ENCODE assay signal across 24 mouse cellular contexts in genomic region chr8:83181851-83182482, GRCm38 (mm10). TPM values are rescaled to one million over a fixed set of nuclear protein-coding genes. Genes with fewer than 3 reads are reported as not detected.
DNase-seq lines count a peak whose midpoint lies in the region; ATAC-seq lines count a peak whose summit lies in the region.
"Had no signal": no experiment of that assay in that cellular context is flagged by ENCODE, and none has a peak within 500 bp of the region (broad histone marks: within the 10 kb centered on the region; RNA-seq: fewer than 3 reads in every experiment).

No protein-coding gene starts in this region.

- 69% methylated on average over 6 of the region's 6 CpGs for WGBS in kidney, embryonic 15.5 days
- WGBS in midbrain, embryonic 13.5 days, result 74% methylated on average over 6 of the region's 6 CpGs
- 69% methylated on average over 6 of the region's 6 CpGs for WGBS in midbrain, embryonic 16.5 days
- WGBS in hindbrain, embryonic 12.5 days, result 75% methylated on average over 6 of the region's 6 CpGs
- WGBS in stomach, embryonic 14.5 days, result 23% methylated on average over 6 of the region's 6 CpGs
- WGBS in heart, embryonic 12.5 days, result 79% methylated on average over 6 of the region's 6 CpGs

- H3K27ac ChIP-seq in kidney, embryonic 15.5 days, result 0 out of 2 replicates have a peak overlapping the region, but pooled peaks have one; percentile 39
- peak overlapping the region; percentile 48; the same call in 1 of the 2 replicates for H3K27ac ChIP-seq in midbrain, embryonic 13.5 days
- no peak overlapping the region for H3K27ac ChIP-seq in midbrain, embryonic 16.5 days (ENCODE audit: low read length)
- H3K27ac ChIP-seq in hindbrain, embryonic 12.5 days, result peak overlapping the region; percentile 66
- peak overlapping the region; percentile 92 for H3K27ac ChIP-seq in stomach, embryonic 14.5 days (ENCODE audit: low read length)
- H3K27ac ChIP-seq in heart, embryonic 12.5 days (ENCODE audit: poor library complexity, severe bottlenecking), result no peak overlapping the region
- H3K27ac ChIP-seq: layer of hippocampus, adult 2 months; liver, embryonic 14.5 days had no signal

- H3K9me3 ChIP-seq in kidney, embryonic 15.5 days (replicated peaks), result no peaks in the 10 kb centered on the region
- H3K9me3 ChIP-seq in midbrain, embryonic 13.5 days, result no peaks in the 10 kb centered on the region
- H3K9me3 ChIP-seq in midbrain, embryonic 16.5 days (replicated peaks; ENCODE audit: control insufficient read depth, low read length, poor library complexity, severe bottlenecking), result no peaks in the 10 kb centered on the region
- no peaks in the 10 kb centered on the region for H3K9me3 ChIP-seq in hindbrain, embryonic 12.5 days (replicated peaks)
- H3K9me3 ChIP-seq in stomach, embryonic 14.5 days (ENCODE audit: control insufficient read depth, low read depth, low read length), result no peaks in the 10 kb centered on the region
- H3K9me3 ChIP-seq in heart, embryonic 12.5 days (replicated peaks), result no peaks in the 10 kb centered on the region
- H3K9me3 ChIP-seq: G1E had no signal

- H3K9ac ChIP-seq in kidney, embryonic 15.5 days, result no peak overlapping the region
- no peak overlapping the region for H3K9ac ChIP-seq in midbrain, embryonic 13.5 days (replicated peaks)
- H3K9ac ChIP-seq in midbrain, embryonic 16.5 days (ENCODE audit: low read depth, low read length), result no peak overlapping the region
- no peak overlapping the region for H3K9ac ChIP-seq in hindbrain, embryonic 12.5 days
- no peak overlapping the region for H3K9ac ChIP-seq in stomach, embryonic 14.5 days (replicated peaks; ENCODE audit: low read depth, low read length)
- no peak overlapping the region for H3K9ac ChIP-seq in heart, embryonic 12.5 days
- H3K9ac ChIP-seq: forebrain, postnatal 0 days; liver, embryonic 14.5 days had no signal

- H3K4me2 ChIP-seq in kidney, embryonic 15.5 days, result no peak overlapping the region
- no peak overlapping the region for H3K4me2 ChIP-seq in midbrain, embryonic 13.5 days (replicated peaks)
- no peak overlapping the region for H3K4me2 ChIP-seq in midbrain, embryonic 16.5 days (ENCODE audit: low read length)
- no peak overlapping the region for H3K4me2 ChIP-seq in hindbrain, embryonic 12.5 days (replicated peaks)
- no peak overlapping the region for H3K4me2 ChIP-seq in stomach, embryonic 14.5 days (replicated peaks; ENCODE audit: low read depth, low read length)
- H3K4me2 ChIP-seq in heart, embryonic 12.5 days, result no peak overlapping the region
- H3K4me2 ChIP-seq: heart, embryonic 11.5 days had no signal

- no peak for ATAC-seq in kidney, embryonic 15.5 days (replicated peaks; ENCODE audit: low FRiP score)
- no peak for ATAC-seq in midbrain, embryonic 13.5 days
- no peak for ATAC-seq in midbrain, embryonic 16.5 days
- ATAC-seq in hindbrain, embryonic 12.5 days (ENCODE audit: low FRiP score), result no peak
- peak; percentile 66 for ATAC-seq in stomach, embryonic 14.5 days (ENCODE audit: insufficient number of reproducible peaks, insufficient read depth, low FRiP score, low read depth)
- no peak for ATAC-seq in heart, embryonic 12.5 days (ENCODE audit: insufficient number of reproducible peaks, low FRiP score)
- ATAC-seq: forebrain, postnatal 0 days; Patski had no signal

- H3K27me3 ChIP-seq in kidney, embryonic 15.5 days, result no peaks in the 10 kb centered on the region
- no peaks in the 10 kb centered on the region for H3K27me3 ChIP-seq in midbrain, embryonic 13.5 days
- H3K27me3 ChIP-seq in midbrain, embryonic 16.5 days (ENCODE audit: control insufficient read depth, insufficient read depth, low read depth, low read length), result no peaks in the 10 kb centered on the region
- no peaks in the 10 kb centered on the region for H3K27me3 ChIP-seq in hindbrain, embryonic 12.5 days
- H3K27me3 ChIP-seq in stomach, embryonic 14.5 days (ENCODE audit: control insufficient read depth, insufficient read depth, low read length), result no peaks in the 10 kb centered on the region
- no peaks in the 10 kb centered on the region for H3K27me3 ChIP-seq in heart, embryonic 12.5 days (replicated peaks)
- H3K27me3 ChIP-seq: CH12.LX, Patski had no signal

- H3K4me1 ChIP-seq in kidney, embryonic 15.5 days, result peaks cover 18% of the 10 kb centered on the region
- peaks cover 70% of the 10 kb centered on the region for H3K4me1 ChIP-seq in midbrain, embryonic 13.5 days (replicated peaks)
- peaks cover 24% of the 10 kb centered on the region for H3K4me1 ChIP-seq in midbrain, embryonic 16.5 days (ENCODE audit: control insufficient read depth, insufficient read depth, low read length)
- H3K4me1 ChIP-seq in hindbrain, embryonic 12.5 days, result peaks cover 42% of the 10 kb centered on the region
- peaks cover 41% of the 10 kb centered on the region for H3K4me1 ChIP-seq in stomach, embryonic 14.5 days (ENCODE audit: control insufficient read depth, insufficient read depth, low read length)
- H3K4me1 ChIP-seq in heart, embryonic 12.5 days (replicated peaks), result peaks cover 25% of the 10 kb centered on the region

- no peak overlapping the region for H3K4me3 ChIP-seq in kidney, embryonic 15.5 days (replicated peaks)
- no peak overlapping the region for H3K4me3 ChIP-seq in midbrain, embryonic 13.5 days (replicated peaks)
- no peak overlapping the region for H3K4me3 ChIP-seq in midbrain, embryonic 16.5 days (ENCODE audit: low read depth, low read length)
- no peak overlapping the region for H3K4me3 ChIP-seq in hindbrain, embryonic 12.5 days
- no peak overlapping the region for H3K4me3 ChIP-seq in stomach, embryonic 14.5 days (ENCODE audit: low read depth, low read length)
- no peak overlapping the region for H3K4me3 ChIP-seq in heart, embryonic 12.5 days
- H3K4me3 ChIP-seq: layer of hippocampus, adult 2 months had no signal

- no peaks in the 10 kb centered on the region for H3K36me3 ChIP-seq in kidney, embryonic 15.5 days
- no peaks in the 10 kb centered on the region for H3K36me3 ChIP-seq in midbrain, embryonic 13.5 days
- no peaks in the 10 kb centered on the region for H3K36me3 ChIP-seq in midbrain, embryonic 16.5 days (ENCODE audit: control insufficient read depth, insufficient read depth, low read length)
- no peaks in the 10 kb centered on the region for H3K36me3 ChIP-seq in hindbrain, embryonic 12.5 days
- H3K36me3 ChIP-seq in stomach, embryonic 14.5 days (ENCODE audit: control insufficient read depth, insufficient read depth, low read length), result no peaks in the 10 kb centered on the region
- no peaks in the 10 kb centered on the region for H3K36me3 ChIP-seq in heart, embryonic 12.5 days
- H3K36me3 ChIP-seq: G1E had no signal

- no peak for DNase-seq in kidney, postnatal 4 days
- DNase-seq in right cerebral cortex, postnatal 14 days, result no peak
- DNase-seq: adrenal gland, postnatal 36 days; B cell, adult 2 months; cerebellum, adult 9-10 months; forebrain, postnatal 0 days; gastrocnemius, postnatal 14 days; heart, postnatal 10 days; kidney, adult 8-10 months; kidney, postnatal 14 days; lung, postnatal 14 days; thymus, postnatal 14 days had no signal

RNA-seq across cellular contexts. Expression of gene Gm10645, which starts 16.0 kb away (rescaled TPM):
- polyA plus RNA-seq in kidney, embryonic 15.5 days (2015; fragmentation: Nextera tagmentation; extraction: Ambion mirVana), result 1.0 and 1.1 TPM in 2 replicates
- polyA plus RNA-seq in midbrain, embryonic 13.5 days (2015; fragmentation: Nextera tagmentation; extraction: Ambion mirVana), result 6.9 and 7.4 TPM in 2 replicates
- polyA plus RNA-seq in midbrain, embryonic 16.5 days (2015; fragmentation: Nextera tagmentation; extraction: Ambion mirVana), result 6.1 and 6.9 TPM in 2 replicates
- polyA plus RNA-seq in hindbrain, embryonic 12.5 days (2016; fragmentation: Nextera tagmentation; extraction: Ambion mirVana), result 7.5 and 7.9 TPM in 2 replicates
- polyA plus RNA-seq in stomach, embryonic 14.5 days (2014; fragmentation: Nextera tagmentation; extraction: Ambion mirVana), result 5.6 and 5.7 TPM in 2 replicates
- polyA plus RNA-seq in heart, embryonic 12.5 days (2016; fragmentation: Nextera tagmentation; extraction: Ambion mirVana), result 0.64 and 1.1 TPM in 2 replicates
- polyA plus RNA-seq: G1E had no signal

RNA-seq across cellular contexts. Expression of gene Tbc1d9, which starts 16.8 kb away (rescaled TPM):
- 1.8 and 1.9 TPM in 2 replicates for polyA plus RNA-seq in kidney, embryonic 15.5 days (2015; fragmentation: Nextera tagmentation; extraction: Ambion mirVana)
- polyA plus RNA-seq in midbrain, embryonic 13.5 days (2015; fragmentation: Nextera tagmentation; extraction: Ambion mirVana), result 12.6 and 13.5 TPM in 2 replicates
- 17.4 and 17.8 TPM in 2 replicates for polyA plus RNA-seq in midbrain, embryonic 16.5 days (2015; fragmentation: Nextera tagmentation; extraction: Ambion mirVana)
- 14.8 and 16.3 TPM in 2 replicates for polyA plus RNA-seq in hindbrain, embryonic 12.5 days (2016; fragmentation: Nextera tagmentation; extraction: Ambion mirVana)
- 5.0 TPM in 2 replicates for polyA plus RNA-seq in stomach, embryonic 14.5 days (2014; fragmentation: Nextera tagmentation; extraction: Ambion mirVana)
- 1.3 and 1.4 TPM in 2 replicates for polyA plus RNA-seq in heart, embryonic 12.5 days (2016; fragmentation: Nextera tagmentation; extraction: Ambion mirVana)
- polyA plus RNA-seq: G1E had no signal

Comparison
In these comparisons a context has a peak if more than half of its experiments do, and no peak if none do; other contexts are left out.
1. H3K27ac ChIP-seq: peak in kidney, embryonic 15.5 days (single experiment), midbrain, embryonic 13.5 days (single experiment), hindbrain, embryonic 12.5 days (single experiment) and stomach, embryonic 14.5 days (single experiment); none in midbrain, embryonic 16.5 days (single experiment) and heart, embryonic 12.5 days (single experiment).